Mouse (Mus musculus): Measurements from ENCODE around the gene 1700028K03Rik. TPM values are rescaled to one million over a fixed set of nuclear protein-coding genes. Genes with fewer than 3 reads are reported as not detected.

1700028K03Rik gene
- total and polyA plus RNA-seq, 3 experiments: not detected

GRCm38 (mm10) chr5:107547955-107548354, 13.4 kb downstream of the 1700028K03Rik start (continued):
- TF ChIP-seq CHD1 (IDR thresholded peaks at IDR 0.05; ENCODE audit: low read depth, low read length): no peak

GRCm38 (mm10) chr5:107548444-107548843, 13.9 kb downstream of the 1700028K03Rik start:
- DNase-seq (ENCODE audit: low read depth, low spot score): peak; percentile 18
- no peaks in the 10 kb centered on the region for H3K79me2 ChIP-seq (ENCODE audit: control insufficient read depth, insufficient read depth, low read length, poor library complexity)
- H3K27me3 ChIP-seq (ENCODE audit: control insufficient read depth in 1 of 2, insufficient read depth in 2 of 2, low read length in 2 of 2): no peaks in the 10 kb centered on the region
- peaks cover 6 to 9% of the 10 kb centered on the region in 2 experiments; a peak in 2 of 4 replicates for H3K4me1 ChIP-seq (ENCODE audit: control insufficient read depth in 1 of 2, insufficient read depth in 2 of 2, low read length in 2 of 2)
- no peak overlapping the region for H3K27ac ChIP-seq (ENCODE audit: control insufficient read depth, low read depth, low read length)
- no peaks in the 10 kb centered on the region for H3K9me3 ChIP-seq (replicated peaks; ENCODE audit: insufficient read depth, low read length)
- TF ChIP-seq SIN3A (IDR thresholded peaks at IDR 0.05; ENCODE audit: low read length) (peak; percentile 3; the same call in 1 of the 2 replicates), RAD21 (IDR thresholded peaks at IDR 0.05; ENCODE audit: low read depth, low read length) (no peak)
- peaks cover 0 to 8% of the 10 kb centered on the region in 2 experiments; a peak in 3 of 4 replicates for H3K36me3 ChIP-seq (ENCODE audit: control insufficient read depth in 1 of 2, insufficient read depth in 2 of 2, low read length in 2 of 2)
- no peak overlapping the region for H3K9ac ChIP-seq (ENCODE audit: control insufficient read depth, low read depth, low read length, poor library complexity, severe bottlenecking)
- no peak overlapping the region for H3K4me3 ChIP-seq (ENCODE audit: control insufficient read depth in 1 of 2, insufficient read depth in 1 of 2, low read depth in 2 of 2, low read length in 2 of 2)

GRCm38 (mm10) chr5:107554336-107554735, 19.8 kb downstream of the 1700028K03Rik start:
- Histone ChIP-seq H3K4me3 (ENCODE audit: control insufficient read depth in 1 of 2, insufficient read depth in 1 of 2, low read depth in 2 of 2, low read length in 2 of 2) (no peak overlapping the region), H3K36me3 (ENCODE audit: control insufficient read depth in 1 of 2, insufficient read depth in 2 of 2, low read length in 2 of 2) (no peaks in the 10 kb centered on the region; a peak in 1 of 4 replicates), H3K79me2 (ENCODE audit: control insufficient read depth, insufficient read depth, low read length, poor library complexity) (no peaks in the 10 kb centered on the region), H3K27me3 (ENCODE audit: control insufficient read depth in 1 of 2, insufficient read depth in 2 of 2, low read length in 2 of 2) (no peaks in the 10 kb centered on the region), H3K9ac (ENCODE audit: control insufficient read depth, low read depth, low read length, poor library complexity, severe bottlenecking) (no peak overlapping the region), H3K9me3 (replicated peaks; ENCODE audit: insufficient read depth, low read length) (no peaks in the 10 kb centered on the region), H3K4me1 (ENCODE audit: control insufficient read depth in 1 of 2, insufficient read depth in 2 of 2, low read length in 2 of 2) (no peaks in the 10 kb centered on the region), H3K27ac (ENCODE audit: control insufficient read depth, low read depth, low read length) (no peak overlapping the region)
- no peak for DNase-seq (ENCODE audit: low read depth, low spot score)
- TF ChIP-seq RAD21 (IDR thresholded peaks at IDR 0.05; ENCODE audit: low read depth, low read length) (no peak), JUND (IDR thresholded peaks at IDR 0.05; ENCODE audit: low read depth, low read length) (no peak), ETS1 (IDR thresholded peaks at IDR 0.05; ENCODE audit: low read depth, low read length) (no peak), POLR2AphosphoS5 (IDR thresholded peaks at IDR 0.05; ENCODE audit: borderline replicate concordance, low read depth, low read length) (no peak), POLR2AphosphoS2 (IDR thresholded peaks at IDR 0.05; ENCODE audit: low read length) (no peak), MEF2A (IDR thresholded peaks at IDR 0.05; ENCODE audit: extremely low read depth, insufficient replicate concordance, low read depth, low read length, poor library complexity, severe bottlenecking) (no peak), BHLHE40 (IDR thresholded peaks at IDR 0.05; ENCODE audit: borderline replicate concordance, low read depth, low read length) (no peak), MAFK (IDR thresholded peaks at IDR 0.05; ENCODE audit: borderline replicate concordance, low read depth, low read length) (no peak), UBTF (IDR thresholded peaks at IDR 0.05; ENCODE audit: borderline replicate concordance, insufficient read depth, low read depth, low read length) (no peak), POLR2A (IDR thresholded peaks at IDR 0.05; ENCODE audit: control insufficient read depth in 1 of 2, insufficient read depth in 1 of 2, low read depth in 1 of 2, low read length in 2 of 2, poor library complexity in 1 of 2) (no peak)

GRCm38 (mm10) chr5:107556969-107557368, 22.5 kb downstream of the 1700028K03Rik start:
- DNase-seq (ENCODE audit: low read depth, low spot score): no peak
- Histone ChIP-seq H3K36me3 (ENCODE audit: control insufficient read depth in 1 of 2, insufficient read depth in 2 of 2, low read length in 2 of 2) (no peaks in the 10 kb centered on the region; a peak in 1 of 4 replicates), H3K4me3 (ENCODE audit: control insufficient read depth in 1 of 2, insufficient read depth in 1 of 2, low read depth in 2 of 2, low read length in 2 of 2) (no peak overlapping the region), H3K9ac (ENCODE audit: control insufficient read depth, low read depth, low read length, poor library complexity, severe bottlenecking) (no peak overlapping the region), H3K27me3 (ENCODE audit: control insufficient read depth in 1 of 2, insufficient read depth in 2 of 2, low read length in 2 of 2) (no peaks in the 10 kb centered on the region), H3K4me1 (ENCODE audit: control insufficient read depth in 1 of 2, insufficient read depth in 2 of 2, low read length in 2 of 2) (no peaks in the 10 kb centered on the region), H3K9me3 (replicated peaks; ENCODE audit: insufficient read depth, low read length) (no peaks in the 10 kb centered on the region), H3K27ac (ENCODE audit: control insufficient read depth, low read depth, low read length) (no peak overlapping the region), H3K79me2 (ENCODE audit: control insufficient read depth, insufficient read depth, low read length, poor library complexity) (no peaks in the 10 kb centered on the region)
- no peak for TF ChIP-seq SMC3 (IDR thresholded peaks at IDR 0.05; ENCODE audit: low read depth, low read length)
- TF ChIP-seq E2F4 (IDR thresholded peaks at IDR 0.05; ENCODE audit: borderline replicate concordance, low read depth, low read length): no peak
- no peak for TF ChIP-seq ZNF384 (IDR thresholded peaks at IDR 0.05; ENCODE audit: low read depth, low read length)
- TF ChIP-seq HCFC1 (IDR thresholded peaks at IDR 0.05; ENCODE audit: low read depth, low read length): no peak
- no peak for TF ChIP-seq MAZ (IDR thresholded peaks at IDR 0.05; ENCODE audit: low read depth, low read length)
- no peak for TF ChIP-seq CTCF (IDR thresholded peaks at IDR 0.05 in 2 of 3, conservative IDR thresholded peaks at IDR 0.05 in 1 of 3; ENCODE audit: control insufficient read depth in 1 of 3, insufficient read depth in 1 of 3, low read depth in 2 of 3, low read length in 3 of 3, poor library complexity in 1 of 3, severe bottlenecking in 1 of 3)
- TF ChIP-seq ZKSCAN1 (IDR thresholded peaks at IDR 0.05; ENCODE audit: low read depth, low read length): no peak
- TF ChIP-seq MEF2A (IDR thresholded peaks at IDR 0.05; ENCODE audit: extremely low read depth, insufficient replicate concordance, low read depth, low read length, poor library complexity, severe bottlenecking): no peak
- no peak for TF ChIP-seq BHLHE40 (IDR thresholded peaks at IDR 0.05; ENCODE audit: borderline replicate concordance, low read depth, low read length)
- no peak for TF ChIP-seq TCF12 (IDR thresholded peaks at IDR 0.05; ENCODE audit: low read depth, low read length)

All from MEL (cell line).